Mouse (Mus musculus) thymus, postnatal 25 days (tissue): ENCODE measurements around the gene Plac8.
A peak's percentile ranks its signal among the peaks of the same experiment; 100 is the strongest.

Experiments
- DNase-seq: peaks from one replicate; pipeline ENCODE4 v3.0.0; 2022

Plac8 gene

GRCm38 (mm10) chr5:100578863-100579411 is 6.9 kb upstream of the Plac8 start:
- DNase-seq = no peak

DNA sequence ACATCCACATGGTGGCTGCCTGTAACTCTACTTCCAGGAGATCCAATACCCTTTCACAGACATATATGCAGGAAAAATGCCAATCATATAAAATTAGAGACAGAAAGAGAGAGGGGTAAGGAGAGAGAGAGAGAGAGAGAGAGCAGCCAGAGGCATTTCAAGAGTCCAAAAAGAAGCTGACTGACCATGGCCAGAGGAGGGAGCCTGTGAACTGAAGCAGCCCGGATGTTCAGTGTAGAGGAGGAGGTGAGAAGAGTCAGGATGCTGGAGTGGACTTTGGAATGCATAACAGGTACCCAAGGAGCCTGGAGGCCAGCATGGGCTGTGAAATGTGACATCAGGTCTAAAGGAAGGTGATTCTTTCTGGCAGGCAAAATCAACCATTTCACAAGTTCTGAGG is 2.7 kb upstream of the Plac8 start:
- DNase-seq = no peak

DNA sequence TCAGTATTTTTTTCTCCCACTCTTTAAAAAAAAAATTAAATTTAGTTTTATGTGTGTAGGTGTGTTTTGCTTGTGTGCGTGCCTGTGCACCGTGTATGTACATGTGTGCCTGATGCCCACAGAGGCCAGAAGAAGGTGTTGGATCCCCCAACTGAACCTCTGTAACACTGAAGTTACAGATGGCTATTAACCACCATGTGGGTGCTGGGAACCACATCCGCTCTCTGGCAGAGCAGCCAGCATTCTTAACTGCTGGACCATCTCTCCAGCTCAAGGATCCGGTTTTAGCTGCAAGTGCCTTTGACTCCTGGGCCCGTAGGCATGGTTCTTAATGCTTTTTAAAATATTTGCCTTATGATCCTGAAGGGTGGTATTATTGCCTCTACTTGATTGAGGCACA is 1.2 kb upstream of the Plac8 start:
- DNase-seq = peak; percentile 30

DNA sequence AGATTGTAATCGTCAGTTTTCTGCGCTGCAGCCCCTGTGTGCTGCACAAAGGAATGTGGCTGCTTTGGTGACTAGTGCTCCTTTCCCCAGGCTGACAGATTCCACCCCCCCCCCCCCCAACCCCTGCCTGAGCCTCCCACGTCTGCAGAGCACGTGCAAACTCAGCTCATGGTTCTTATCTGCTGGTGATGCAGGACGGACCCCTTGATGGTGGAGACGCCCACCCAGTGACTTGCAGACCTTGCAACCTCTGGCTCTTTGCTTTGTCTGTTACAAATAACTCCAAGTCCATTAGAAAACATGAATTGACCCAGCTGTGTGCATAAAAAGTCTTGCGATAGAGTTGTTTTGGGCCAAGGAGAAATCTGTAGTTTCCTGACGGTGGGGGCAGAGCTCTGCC is 1.3 kb downstream of the Plac8 start:
- DNase-seq = no peak

DNA sequence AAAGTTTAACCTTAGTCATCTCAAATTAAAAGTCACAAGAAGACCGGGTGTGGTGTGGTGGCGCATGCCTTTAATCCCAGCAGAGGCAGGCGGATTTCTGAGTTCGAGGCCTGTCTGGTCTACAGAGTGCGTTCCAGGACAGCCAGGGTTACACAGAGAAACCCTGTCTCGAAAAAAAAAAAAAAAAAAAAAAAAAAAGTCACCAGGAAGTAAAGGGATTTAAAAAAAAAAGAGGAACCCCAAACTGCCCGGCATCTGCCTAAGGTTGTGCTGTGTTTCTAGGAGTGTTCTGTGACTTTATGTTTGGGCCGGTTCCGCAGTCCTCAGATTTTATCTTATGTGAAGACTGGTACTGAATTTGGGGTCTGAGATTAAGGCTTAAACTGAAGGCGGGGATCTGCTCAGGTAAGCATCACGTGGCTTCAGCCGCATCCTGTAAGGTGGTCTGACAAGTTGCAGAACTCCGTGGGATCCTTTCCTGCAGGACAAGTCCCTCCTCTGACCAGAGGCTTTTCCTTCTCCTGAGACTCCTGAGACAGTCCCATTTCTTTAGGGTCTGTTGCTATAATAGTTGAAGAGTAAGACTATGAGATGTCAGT is 1.9 kb downstream of the Plac8 start:
- DNase-seq = no peak

- peak; percentile 51 for DNase-seq
Measured at GRCm38 (mm10) chr5:100569250-100569934, 2.7 kb downstream of the Plac8 start.

DNA sequence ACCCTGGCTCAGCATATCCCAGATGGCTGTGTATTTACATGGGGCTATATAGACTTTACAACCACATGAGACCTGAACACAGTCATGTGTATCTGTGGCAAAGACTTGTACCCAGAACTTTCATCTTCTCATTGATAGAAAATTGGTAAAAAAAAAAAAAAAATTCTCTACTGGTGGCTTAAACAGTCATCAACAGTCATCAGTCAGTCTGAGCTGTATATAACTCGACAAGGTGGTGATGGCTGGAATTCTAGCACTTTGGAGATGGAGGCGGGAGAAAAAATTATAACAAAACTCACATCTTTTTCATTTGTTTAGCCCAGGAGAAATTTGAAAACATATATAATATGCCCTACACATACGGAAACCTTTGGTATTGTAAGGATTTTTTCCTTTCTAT is 3.2 kb downstream of the Plac8 start:
- DNase-seq = no peak

GRCm38 (mm10) chr5:100568177-100568576 is 3.9 kb downstream of the Plac8 start:
- no peak for DNase-seq

DNA sequence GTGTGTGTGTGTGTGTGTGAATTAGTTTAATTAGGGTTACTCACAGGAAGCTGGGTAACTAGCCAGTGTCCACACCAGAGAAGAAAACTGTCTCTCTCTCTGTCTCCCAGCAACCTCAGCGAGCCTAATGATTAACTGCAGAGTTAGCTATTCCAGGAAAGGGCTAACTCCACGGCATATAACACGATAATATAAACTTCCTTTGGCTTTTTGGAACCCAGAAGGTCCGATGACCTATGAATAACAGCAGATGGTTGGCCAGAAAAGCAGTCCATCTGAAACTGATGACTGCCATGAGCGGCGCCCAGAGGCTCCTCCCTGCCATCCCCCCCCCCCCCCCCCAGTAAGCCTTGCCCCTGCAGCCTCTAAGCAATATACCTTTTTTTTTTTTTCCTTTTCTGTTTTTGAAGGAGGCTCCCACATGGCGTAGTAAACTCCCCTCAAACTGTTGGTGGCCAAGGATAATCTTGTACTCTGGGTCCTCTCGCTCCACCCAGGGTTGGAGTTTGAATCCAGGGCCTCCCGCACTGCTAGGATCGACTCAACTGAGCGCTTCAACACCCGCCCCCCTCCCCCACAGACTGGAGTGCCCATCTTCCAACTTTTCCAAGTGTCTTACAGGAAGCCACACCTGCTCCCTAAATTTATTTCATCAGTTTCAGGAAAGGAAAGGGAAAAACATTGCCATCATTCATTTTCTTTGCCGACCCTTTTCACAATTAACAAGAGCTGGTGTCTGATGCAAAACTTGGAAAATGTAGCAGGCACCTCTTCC is 4.6 kb downstream of the Plac8 start:
- no peak for DNase-seq

- no peak for DNase-seq
Measured at GRCm38 (mm10) chr5:100566798-100567197, 5.2 kb downstream of the Plac8 start.

GRCm38 (mm10) chr5:100562702-100563101 is 9.3 kb downstream of the Plac8 start:
- no peak for DNase-seq

DNA sequence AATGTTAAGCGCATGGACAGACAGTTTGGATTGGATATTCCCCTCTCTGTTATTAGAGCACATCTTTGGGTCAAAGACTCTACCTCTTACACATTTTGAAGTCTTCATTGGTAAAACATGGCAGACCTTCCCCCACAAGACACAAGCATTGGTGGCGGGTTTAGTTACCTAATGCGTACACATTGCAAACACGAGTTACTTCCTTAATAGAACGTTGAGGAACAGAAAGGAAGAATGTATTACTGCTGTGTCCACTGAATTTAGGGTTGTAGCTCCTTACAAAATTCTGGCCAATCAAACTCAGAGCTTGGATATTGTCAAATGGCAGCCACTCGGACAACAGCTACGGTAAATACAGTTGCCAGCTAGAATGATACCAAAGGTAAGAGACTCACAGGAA is 12.7 kb downstream of the Plac8 start:
- no peak for DNase-seq

DNA sequence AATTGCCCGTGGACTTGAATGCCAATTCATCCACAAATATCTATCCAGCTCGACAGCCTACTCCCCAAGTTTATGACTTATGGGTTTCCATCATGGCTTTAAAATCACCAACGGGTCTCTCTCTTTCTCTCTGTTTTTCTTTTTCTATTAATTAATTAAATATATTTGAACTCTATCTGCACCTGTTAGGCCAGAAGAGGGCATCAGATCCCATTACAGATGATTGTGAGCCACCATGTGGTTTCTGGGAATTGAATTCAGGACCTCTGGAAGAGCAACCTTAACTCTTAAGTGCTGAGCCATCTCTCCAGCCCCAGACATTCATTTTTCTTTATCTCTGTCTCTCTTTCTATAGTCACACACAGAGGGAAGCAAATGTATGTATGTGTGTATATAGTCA is 13.3 kb downstream of the Plac8 start:
- no peak for DNase-seq

DNA sequence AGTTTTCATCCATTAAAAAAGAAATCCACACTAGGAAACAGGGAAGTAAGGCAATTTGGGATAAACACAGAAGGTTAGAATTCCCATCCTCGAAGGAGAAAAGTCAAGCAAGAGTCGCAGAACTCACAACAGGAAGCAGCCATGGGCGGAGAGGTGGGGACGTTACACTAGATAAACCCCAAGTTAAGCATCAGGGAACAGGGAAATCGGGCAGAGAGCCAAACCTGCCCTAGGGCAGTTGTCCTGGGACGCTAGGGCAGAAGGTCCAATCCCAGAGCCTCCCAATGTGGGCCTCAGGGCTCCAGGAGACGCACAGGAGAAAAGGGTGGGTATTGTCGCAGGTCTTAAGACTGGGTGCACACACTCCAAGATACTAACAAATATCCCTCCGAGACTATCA is 14.5 kb downstream of the Plac8 start:
- DNase-seq = no peak

- no peak for DNase-seq
Measured at GRCm38 (mm10) chr5:100557019-100557418, 15.0 kb downstream of the Plac8 start.

DNA sequence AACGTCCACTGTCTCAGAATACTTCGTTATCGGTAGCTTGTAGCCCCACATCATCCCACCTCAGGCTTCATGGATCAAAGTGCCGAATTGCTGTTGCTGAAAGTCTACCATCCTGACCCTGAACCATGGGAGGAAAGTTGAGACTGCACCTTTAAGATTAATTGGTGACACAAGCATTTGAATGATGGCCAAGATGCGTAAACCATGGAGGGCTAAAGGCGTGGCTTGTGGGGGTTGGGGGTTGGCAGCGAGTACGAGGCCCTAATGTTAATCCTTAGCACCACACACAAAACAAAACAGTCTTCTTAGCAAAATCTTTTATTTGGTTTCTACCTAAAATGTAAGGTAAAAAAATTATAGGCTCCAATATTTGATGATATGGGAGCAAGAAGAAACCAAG is 18.6 kb downstream of the Plac8 start:
- DNase-seq = no peak

- no peak for DNase-seq
Measured at GRCm38 (mm10) chr5:100551952-100552351, 20.1 kb downstream of the Plac8 start.

DNA sequence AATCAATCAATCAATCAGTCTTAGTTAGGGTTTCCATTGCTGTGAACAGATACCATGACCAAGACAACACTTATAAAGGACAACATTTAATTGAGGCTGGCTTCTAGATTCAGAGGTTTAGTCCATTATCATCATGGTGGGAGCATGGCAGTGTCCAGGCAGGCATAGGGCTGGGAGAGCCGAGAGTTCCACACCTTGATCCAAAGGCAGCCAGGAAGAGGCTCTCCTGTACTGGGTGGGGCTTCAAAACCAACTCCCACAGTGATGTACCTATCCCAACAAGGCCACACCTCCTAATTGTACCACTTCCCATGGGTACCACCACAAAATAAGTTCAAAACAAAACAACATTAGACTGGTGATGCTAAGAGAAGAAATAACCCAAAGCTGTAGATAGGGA is 21.9 kb downstream of the Plac8 start:
- DNase-seq = no peak

DNA sequence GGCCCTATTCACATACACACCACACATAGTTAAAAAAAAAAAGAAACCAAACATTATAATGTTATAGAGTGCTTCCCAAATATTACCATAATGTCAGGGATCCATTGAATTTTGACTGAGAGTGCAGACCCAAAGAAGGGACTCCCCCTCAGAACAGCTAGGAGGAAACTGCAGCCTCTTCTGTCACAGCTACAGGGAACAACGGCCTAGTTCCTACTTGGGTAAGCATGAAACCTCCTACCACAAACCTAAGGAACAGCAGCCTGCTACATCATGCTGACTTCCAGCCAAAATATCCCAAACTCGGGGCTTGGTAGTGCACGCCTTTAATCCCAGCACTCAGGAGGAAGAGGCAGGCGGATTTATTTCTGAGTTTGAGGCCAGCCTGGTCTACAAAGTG is 22.7 kb downstream of the Plac8 start:
- no peak for DNase-seq

DNA sequence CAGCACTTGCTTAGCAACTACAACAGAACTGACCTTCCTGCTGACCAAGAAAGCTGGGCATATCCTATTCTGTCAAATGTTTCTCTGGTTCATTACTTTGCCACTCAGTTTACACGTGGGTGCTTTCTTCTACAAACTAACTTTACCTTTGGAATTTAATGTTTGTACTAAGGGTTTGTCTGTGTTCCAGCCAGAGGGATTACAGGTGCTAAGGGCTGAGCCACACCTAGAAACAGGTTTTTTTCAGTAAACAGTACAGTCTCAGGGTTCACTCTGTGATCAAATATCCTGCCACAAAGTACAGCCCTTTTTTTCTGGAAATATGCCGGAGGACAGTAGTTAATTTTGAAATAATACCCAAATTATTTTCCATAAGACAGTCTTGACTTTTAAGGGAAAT is 23.8 kb downstream of the Plac8 start:
- no peak for DNase-seq

DNA sequence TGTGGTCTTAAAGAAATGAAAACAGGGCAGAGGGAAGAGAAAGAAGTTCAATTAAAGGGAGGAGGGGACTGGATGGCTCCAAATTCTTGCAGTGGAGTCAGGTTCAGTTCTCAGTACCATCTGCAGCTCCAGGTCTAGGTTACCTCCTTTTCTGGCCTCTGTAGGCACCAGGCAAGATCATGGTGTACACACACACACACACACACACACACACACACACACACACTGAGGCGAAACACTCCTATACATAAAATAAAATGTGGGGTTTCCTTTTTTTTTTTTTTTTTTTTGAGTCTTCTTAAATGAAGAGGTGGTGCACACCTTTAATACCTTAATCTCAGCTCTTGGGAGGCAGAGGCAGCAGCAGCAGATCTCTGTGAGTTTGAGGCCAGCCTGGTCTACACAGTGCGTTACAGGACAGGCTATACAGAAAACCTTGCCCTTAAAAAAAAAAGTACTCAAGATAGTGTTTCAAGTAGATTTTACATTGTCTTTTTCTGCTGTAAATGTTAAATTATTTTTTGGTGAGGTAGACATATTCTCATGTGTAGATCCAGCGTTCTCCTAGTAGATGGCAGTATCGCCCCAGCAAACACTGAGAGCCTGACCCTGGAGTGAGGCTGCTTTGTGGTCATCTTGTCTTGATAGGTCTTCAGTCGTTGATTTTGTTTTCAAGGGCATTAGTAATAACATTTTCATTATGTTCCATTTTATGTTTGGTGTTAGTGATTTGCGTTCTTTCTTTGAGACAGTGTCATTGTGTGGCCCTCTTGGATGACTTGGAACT is 25.6 kb downstream of the Plac8 start:
- DNase-seq = no peak

DNA sequence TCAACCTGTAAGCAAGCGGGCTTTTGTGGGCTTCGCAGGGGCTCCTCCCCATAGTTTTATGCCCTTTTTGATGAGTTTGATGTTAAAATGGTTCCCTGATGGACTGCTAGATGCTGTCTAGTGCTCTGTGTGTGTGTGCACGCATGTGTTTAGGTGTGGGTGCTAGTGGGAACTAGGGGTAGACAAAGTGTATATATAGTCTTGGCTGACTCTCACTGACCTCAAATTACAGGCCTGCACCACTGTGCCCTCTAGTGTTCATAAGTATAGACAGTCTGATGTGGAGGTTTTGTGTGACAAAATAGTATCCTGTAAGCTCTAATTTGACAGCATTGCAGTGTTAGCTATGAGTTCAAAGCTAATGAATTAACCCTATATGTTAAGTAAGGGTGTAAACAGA is 35.4 kb downstream of the Plac8 start:
- peak; percentile 34 for DNase-seq

DNA sequence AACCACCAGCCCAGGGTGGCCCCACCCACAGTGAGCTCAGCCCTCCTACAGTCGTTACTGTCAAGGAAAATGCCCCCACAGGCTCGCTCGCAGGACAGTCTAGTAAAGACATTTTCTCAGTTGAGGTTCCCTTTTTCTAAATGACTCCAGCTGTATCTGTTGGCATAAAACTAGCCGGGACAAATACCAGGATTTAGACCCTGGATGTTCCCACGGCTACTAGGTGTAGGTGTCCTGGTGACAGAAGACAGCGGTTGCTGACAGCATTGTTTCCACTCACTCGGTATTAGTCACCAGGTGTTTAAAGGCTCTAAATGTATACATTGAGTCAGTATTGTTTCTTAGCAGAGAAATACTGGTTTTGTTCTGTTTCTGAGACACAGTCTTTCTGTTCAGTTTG is 36.2 kb downstream of the Plac8 start:
- DNase-seq = no peak
